Mouse (Mus musculus) brain, embryonic 14.5 days (tissue): ENCODE data around the gene Mcoln2.

Experiments
- CTCF ChIP-seq: fragments of 200-500 bp; IDR thresholded peaks from 2 replicates; pipeline ENCODE4 v1.5.1; 2012; ENCODE audit warnings: inconsistent platforms, mild to moderate bottlenecking, moderate library complexity, borderline replicate concordance; ENCODE audit not compliant: insufficient read depth, insufficient read length; ENCODE audit errors: extremely low read depth
- POLR2A ChIP-seq: fragments of 200-500 bp; IDR thresholded peaks from 2 replicates; pipeline ENCODE4 v1.6.1; 2012; ENCODE audit warnings: mild to moderate bottlenecking, inconsistent platforms, borderline replicate concordance; ENCODE audit not compliant: poor library complexity, insufficient read depth, insufficient read length, severe bottlenecking; ENCODE audit errors: extremely low read depth

- TF ChIP-seq CTCF = no peak
- no peak for TF ChIP-seq POLR2A
Observed at GRCm38 (mm10) chr3:146195153-146195552, 45.5 kb downstream of the Mcoln2 start.
